Mouse (Mus musculus) embryonic facial prominence, embryonic 11.5 days (tissue): Measurements from ENCODE around the gene Aanat. TPM values are rescaled to one million over a fixed set of nuclear protein-coding genes. Genes with fewer than 3 reads are reported as not detected.

Experiments
- polyA plus RNA-seq: library from polyadenylated mRNA; unstranded; fragments of >200 nt; fragmentation: Nextera tagmentation; extraction: Ambion mirVana; gene quantifications from 2 replicates; pipeline ENCODE4 v1.2.1, GENCODE M21; 2014

Aanat gene
- polyA plus RNA-seq, 1 experiment from 2014 or later = not detected

Other genes starting within 250 kb of the Aanat start
- 15.8 and 15.9 TPM in 2 replicates for gene Rnf157, start 173.4 kb upstream of the Aanat start, polyA plus RNA-seq
- gene Ubald2, start 152.3 kb upstream of the Aanat start, polyA plus RNA-seq = 63.6 and 68.4 TPM in 2 replicates
- gene Qrich2, start 120.2 kb upstream of the Aanat start, polyA plus RNA-seq = 0.31 TPM in 1 of 2 replicates, not detected in the other
- 171 and 182 TPM in 2 replicates for gene Prpsap1, start 92.2 kb upstream of the Aanat start, polyA plus RNA-seq
- 5.0 and 7.2 TPM in 2 replicates for gene Sphk1, start 55.5 kb upstream of the Aanat start, polyA plus RNA-seq
- 17.2 and 17.4 TPM in 2 replicates for gene Ube2o, start 5.0 kb upstream of the Aanat start, polyA plus RNA-seq
- 2.8 and 3.1 TPM in 2 replicates for gene Rhbdf2, start 40.6 kb downstream of the Aanat start, polyA plus RNA-seq
- 0.43 and 0.77 TPM in 2 replicates for gene Prcd, start 67.1 kb downstream of the Aanat start, polyA plus RNA-seq
- gene Cygb, start 67.9 kb downstream of the Aanat start, polyA plus RNA-seq = 3.5 and 3.8 TPM in 2 replicates
- not detected in 2 replicates for gene St6galnac1, start 189.1 kb downstream of the Aanat start, polyA plus RNA-seq
- gene Mxra7, start 241.6 kb downstream of the Aanat start, polyA plus RNA-seq = 18.1 and 21.9 TPM in 2 replicates